Mouse (Mus musculus): ENCODE data around the gene Kcnq5. TPM values are rescaled to one million over a fixed set of nuclear protein-coding genes. Genes with fewer than 3 reads are reported as not detected.

The Kcnq5 gene
- polyA plus RNA-seq (2015; fragmentation: Illumina TruSeq; extraction: RNeasy Lipid Tissue Mini Kit (QIAGEN cat#74804); ENCODE audit: insufficient read depth, low replicate concordance) = 4.0 TPM

GRCm38 (mm10) chr1:21961251-21962082 is at the start of gene Kcnq5:
Gene Kcnq5 (minus strand): TSS chr1:21961942.

GRCm38 (mm10) chr1:21383256-21383655 is 578.5 kb downstream of the Kcnq5 start, which contains the start of gene Khdc1b:
Gene Khdc1b (plus strand): TSS chr1:21383556.

GRCm38 (mm10) chr1:21368031-21368430 is 593.7 kb downstream of the Kcnq5 start, which contains the start of gene Khdc1c:
Gene Khdc1c (plus strand): TSS chr1:21368331.

GRCm38 (mm10) chr1:21349341-21349740 is 612.4 kb downstream of the Kcnq5 start, which contains the start of gene Khdc1a:
Gene Khdc1a (plus strand): TSS chr1:21349641.

Data from spleen, adult 10 weeks (tissue).